In genomic region chr15:81352638-81353037, GRCm38 (mm10) we compare ENCODE assay signal across 14 mouse cellular contexts. TPM values are rescaled to one million over a fixed set of nuclear protein-coding genes. Genes with fewer than 3 reads are reported as not detected.
DNase-seq lines count a peak whose midpoint lies in the region; ATAC-seq and TF ChIP-seq lines count a peak whose summit lies in the region.
"Had no signal": no experiment of that assay in that cellular context is flagged by ENCODE, and none has a peak within 500 bp of the region (broad histone marks: within the 10 kb centered on the region; RNA-seq: fewer than 3 reads in every experiment).

No protein-coding gene starts in this region.

- no peak overlapping the region for H3K27ac ChIP-seq in liver, embryonic 14.5 days
- H3K27ac ChIP-seq in liver, embryonic 11.5 days (ENCODE audit: low read depth, low read length) = no peak overlapping the region
- no peak overlapping the region for H3K27ac ChIP-seq in embryonic fibroblast, embryonic 13.5 days (ENCODE audit: insufficient read depth, low read length)
- H3K27ac ChIP-seq in limb, embryonic 10.5 days = no peak overlapping the region
- no peak overlapping the region for H3K27ac ChIP-seq in embryonic facial prominence, embryonic 10.5 days (replicated peaks)
- H3K27ac ChIP-seq: embryonic facial prominence, embryonic 12.5 days; hindbrain, embryonic 12.5 days had no signal

- no peak for TF ChIP-seq POLR2A in embryonic fibroblast, embryonic 13.5 days (IDR thresholded peaks at IDR 0.05; ENCODE audit: low read depth, low read length)

- WGBS in liver, embryonic 14.5 days (ENCODE audit: insufficient replicate concordance) = 61% methylated on average over 1 of the region's 1 CpGs
- WGBS in liver, embryonic 11.5 days = 59% methylated on average over 1 of the region's 1 CpGs
- 60% methylated on average over 1 of the region's 1 CpGs for WGBS in limb, embryonic 10.5 days
- 75% methylated on average over 1 of the region's 1 CpGs for WGBS in embryonic facial prominence, embryonic 10.5 days

- TF ChIP-seq CTCF in liver, embryonic 14.5 days (IDR thresholded peaks at IDR 0.05; ENCODE audit: low read depth) = peak; percentile 33
- 0 out of 2 replicates have a peak, but pooled peaks have one; percentile 12 for TF ChIP-seq CTCF in embryonic fibroblast, embryonic 13.5 days (IDR thresholded peaks at IDR 0.05; ENCODE audit: borderline replicate concordance, insufficient read depth, low read length)

- DNase-seq in cerebellum, postnatal 10 days = peak; percentile 12 to 26
- DNase-seq in cerebellum, adult 9-11 months = no peak
- no peak for DNase-seq in liver, embryonic 14.5 days (ENCODE audit: low read depth in 3 of 3, low spot score in 3 of 3)
- DNase-seq in liver, embryonic 11.5 days (ENCODE audit: low spot score) = no peak
- DNase-seq in A20 (ENCODE audit: low read depth, low spot score) = peak; percentile 48
- no peak for DNase-seq in limb, embryonic 10.5 days (ENCODE audit: low spot score)
- no peak for DNase-seq in embryonic facial prominence, embryonic 10.5 days (ENCODE audit: low spot score)
- DNase-seq: heart, adult 18-20 months had no signal

- no peak for ATAC-seq in liver, embryonic 14.5 days (ENCODE audit: insufficient read depth)
- ATAC-seq in liver, embryonic 11.5 days (replicated peaks; ENCODE audit: low FRiP score) = no peak
- ATAC-seq: activated CD4-positive, CD25-positive, alpha-beta regulatory T cell, adult 4 months; forebrain, embryonic 16.5 days had no signal

- no peaks in the 10 kb centered on the region for H3K27me3 ChIP-seq in liver, embryonic 14.5 days (ENCODE audit: control insufficient read depth, insufficient read depth, low read length)
- H3K27me3 ChIP-seq in liver, embryonic 11.5 days (replicated peaks; ENCODE audit: control insufficient read depth, insufficient read depth, low read length) = no peaks in the 10 kb centered on the region
- H3K27me3 ChIP-seq in limb, embryonic 10.5 days (ENCODE audit: low read depth, poor library complexity, severe bottlenecking) = no peaks in the 10 kb centered on the region
- H3K27me3 ChIP-seq in embryonic facial prominence, embryonic 10.5 days (replicated peaks; ENCODE audit: low read depth, poor library complexity, severe bottlenecking) = no peaks in the 10 kb centered on the region
- H3K27me3 ChIP-seq: embryonic facial prominence, embryonic 12.5 days; hindbrain, embryonic 12.5 days; megakaryocyte, embryonic 14.5 days had no signal

- no peak for TF ChIP-seq EP300 in liver, embryonic 14.5 days (IDR thresholded peaks at IDR 0.05; ENCODE audit: low read depth)

- peaks cover 0 to 6% of the 10 kb centered on the region in 2 experiments; a peak in 2 of 4 replicates for H3K4me1 ChIP-seq in liver, embryonic 14.5 days (replicated peaks; ENCODE audit: control insufficient read depth in 2 of 2, insufficient read depth in 2 of 2, low read length in 1 of 2)
- H3K4me1 ChIP-seq in liver, embryonic 11.5 days (replicated peaks; ENCODE audit: control insufficient read depth, insufficient read depth, low read length) = no peaks in the 10 kb centered on the region
- no peaks in the 10 kb centered on the region; the same call in none of the 2 replicates for H3K4me1 ChIP-seq in embryonic fibroblast, embryonic 13.5 days (ENCODE audit: control insufficient read depth, insufficient read depth, low read length)
- peaks cover 5% of the 10 kb centered on the region; the same call in 1 of the 2 replicates for H3K4me1 ChIP-seq in limb, embryonic 10.5 days
- peaks cover 13% of the 10 kb centered on the region for H3K4me1 ChIP-seq in embryonic facial prominence, embryonic 10.5 days

- no peaks in the 10 kb centered on the region for H3K36me3 ChIP-seq in liver, embryonic 14.5 days (replicated peaks; ENCODE audit: control insufficient read depth, insufficient read depth, low read depth)
- no peaks in the 10 kb centered on the region for H3K36me3 ChIP-seq in liver, embryonic 11.5 days (ENCODE audit: control insufficient read depth, insufficient read depth, low read length)
- peaks cover 15% of the 10 kb centered on the region; the same call in 1 of the 2 replicates for H3K36me3 ChIP-seq in limb, embryonic 10.5 days
- H3K36me3 ChIP-seq in embryonic facial prominence, embryonic 10.5 days (replicated peaks) = no peaks in the 10 kb centered on the region
- H3K36me3 ChIP-seq: embryonic facial prominence, embryonic 12.5 days; hindbrain, embryonic 12.5 days had no signal

- H3K4me2 ChIP-seq in liver, embryonic 14.5 days (ENCODE audit: low read depth) = no peak overlapping the region
- no peak overlapping the region for H3K4me2 ChIP-seq in liver, embryonic 11.5 days
- H3K4me2 ChIP-seq: embryonic facial prominence, embryonic 12.5 days; hindbrain, embryonic 12.5 days had no signal

- no peak overlapping the region for H3K4me3 ChIP-seq in liver, embryonic 14.5 days (ENCODE audit: insufficient read depth in 1 of 2, low read depth in 2 of 2, low read length in 2 of 2)
- no peak overlapping the region for H3K4me3 ChIP-seq in liver, embryonic 11.5 days (ENCODE audit: low read depth, low read length)
- no peak overlapping the region for H3K4me3 ChIP-seq in embryonic fibroblast, embryonic 13.5 days (ENCODE audit: insufficient read depth, low read length)
- H3K4me3 ChIP-seq in limb, embryonic 10.5 days = no peak overlapping the region
- no peak overlapping the region for H3K4me3 ChIP-seq in embryonic facial prominence, embryonic 10.5 days
- H3K4me3 ChIP-seq: embryonic facial prominence, embryonic 12.5 days; hindbrain, embryonic 12.5 days; megakaryocyte, embryonic 14.5 days had no signal

- H3K9ac ChIP-seq in liver, embryonic 14.5 days (replicated peaks) = no peak overlapping the region
- H3K9ac ChIP-seq in liver, embryonic 11.5 days (ENCODE audit: low read depth, low read length) = no peak overlapping the region
- H3K9ac ChIP-seq: embryonic facial prominence, embryonic 12.5 days; hindbrain, embryonic 12.5 days had no signal

- H3K9me3 ChIP-seq in liver, embryonic 14.5 days (ENCODE audit: control insufficient read depth, low read length) = no peaks in the 10 kb centered on the region
- H3K9me3 ChIP-seq in liver, embryonic 11.5 days (ENCODE audit: control insufficient read depth, low read length) = no peaks in the 10 kb centered on the region
- H3K9me3 ChIP-seq in limb, embryonic 10.5 days (replicated peaks) = no peaks in the 10 kb centered on the region
- H3K9me3 ChIP-seq in embryonic facial prominence, embryonic 10.5 days = no peaks in the 10 kb centered on the region
- H3K9me3 ChIP-seq: embryonic facial prominence, embryonic 12.5 days; hindbrain, embryonic 12.5 days; megakaryocyte, embryonic 14.5 days had no signal

RNA-seq across cellular contexts. Expression of gene Slc25a17, which starts 8.0 kb away (rescaled TPM):
- polyA plus RNA-seq in liver, embryonic 14.5 days (2012; rRNA removed) = 23.7 and 25.1 TPM in 2 replicates
- 40.0 and 40.2 TPM in 2 replicates for polyA plus RNA-seq in liver, embryonic 14.5 days (2014; fragmentation: Nextera tagmentation; extraction: Ambion mirVana)
- polyA plus RNA-seq in liver, embryonic 11.5 days (2014; fragmentation: Nextera tagmentation; extraction: Ambion mirVana) = 71.9 and 74.6 TPM in 2 replicates
- 89.1 and 93.1 TPM in 2 replicates for polyA plus RNA-seq in embryonic fibroblast, embryonic 13.5 days (2011; ENCODE audit: insufficient read length, low read depth, missing spikeins)
- polyA plus RNA-seq in limb, embryonic 10.5 days (2016; fragmentation: Nextera tagmentation; extraction: Ambion mirVana) = 86.9 and 93.6 TPM in 2 replicates
- 83.0 and 94.0 TPM in 2 replicates for polyA plus RNA-seq in embryonic facial prominence, embryonic 10.5 days (2016; fragmentation: Nextera tagmentation; extraction: Ambion mirVana)

RNA-seq across cellular contexts. Expression of gene St13, which starts 47.2 kb away (rescaled TPM):
- 10.6 and 36.2 TPM in 2 replicates for polyA plus RNA-seq in liver, embryonic 14.5 days (2012; rRNA removed)
- polyA plus RNA-seq in liver, embryonic 14.5 days (2014; fragmentation: Nextera tagmentation; extraction: Ambion mirVana) = 48.3 and 53.7 TPM in 2 replicates
- 159 and 166 TPM in 2 replicates for polyA plus RNA-seq in liver, embryonic 11.5 days (2014; fragmentation: Nextera tagmentation; extraction: Ambion mirVana)
- 337 and 357 TPM in 2 replicates for polyA plus RNA-seq in embryonic fibroblast, embryonic 13.5 days (2011; ENCODE audit: insufficient read length, low read depth, missing spikeins)
- polyA plus RNA-seq in limb, embryonic 10.5 days (2016; fragmentation: Nextera tagmentation; extraction: Ambion mirVana) = 222 and 234 TPM in 2 replicates
- 231 and 233 TPM in 2 replicates for polyA plus RNA-seq in embryonic facial prominence, embryonic 10.5 days (2016; fragmentation: Nextera tagmentation; extraction: Ambion mirVana)

RNA-seq across cellular contexts. Expression of gene Xpnpep3, which starts 47.3 kb away (rescaled TPM):
- 2.7 and 3.2 TPM in 2 replicates for polyA plus RNA-seq in liver, embryonic 14.5 days (2012; rRNA removed)
- polyA plus RNA-seq in liver, embryonic 14.5 days (2014; fragmentation: Nextera tagmentation; extraction: Ambion mirVana) = 2.8 and 3.0 TPM in 2 replicates
- 12.4 and 13.1 TPM in 2 replicates for polyA plus RNA-seq in liver, embryonic 11.5 days (2014; fragmentation: Nextera tagmentation; extraction: Ambion mirVana)
- 12.4 and 21.8 TPM in 2 replicates for polyA plus RNA-seq in embryonic fibroblast, embryonic 13.5 days (2011; ENCODE audit: insufficient read length, low read depth, missing spikeins)
- 13.9 and 14.1 TPM in 2 replicates for polyA plus RNA-seq in limb, embryonic 10.5 days (2016; fragmentation: Nextera tagmentation; extraction: Ambion mirVana)
- polyA plus RNA-seq in embryonic facial prominence, embryonic 10.5 days (2016; fragmentation: Nextera tagmentation; extraction: Ambion mirVana) = 13.6 and 14.4 TPM in 2 replicates

RNA-seq across cellular contexts. Expression of gene Dnajb7, which starts 55.5 kb away (rescaled TPM):
- not detected in 2 replicates for polyA plus RNA-seq in liver, embryonic 14.5 days (2012; rRNA removed)
- 0.18 and 0.27 TPM in 2 replicates for polyA plus RNA-seq in liver, embryonic 14.5 days (2014; fragmentation: Nextera tagmentation; extraction: Ambion mirVana)
- 1.7 and 2.0 TPM in 2 replicates for polyA plus RNA-seq in liver, embryonic 11.5 days (2014; fragmentation: Nextera tagmentation; extraction: Ambion mirVana)
- not detected in 2 replicates for polyA plus RNA-seq in embryonic fibroblast, embryonic 13.5 days (2011; ENCODE audit: insufficient read length, low read depth, missing spikeins)
- polyA plus RNA-seq in limb, embryonic 10.5 days (2016; fragmentation: Nextera tagmentation; extraction: Ambion mirVana) = 3.0 and 4.0 TPM in 2 replicates
- 3.0 and 3.1 TPM in 2 replicates for polyA plus RNA-seq in embryonic facial prominence, embryonic 10.5 days (2016; fragmentation: Nextera tagmentation; extraction: Ambion mirVana)

Comparison
In these comparisons a context has a peak if more than half of its experiments do, and no peak if none do; other contexts are left out.
1. DNase-seq: peak in cerebellum, postnatal 10 days (2 of 2) and A20 (single experiment); none in cerebellum, adult 9-11 months (single experiment), liver, embryonic 14.5 days (0 of 3), liver, embryonic 11.5 days (single experiment), limb, embryonic 10.5 days (single experiment) and embryonic facial prominence, embryonic 10.5 days (single experiment).